Mouse (Mus musculus) fibroblast of lung, adult 2 months (primary cell): ENCODE results near the gene Krtcap2.
A peak's percentile ranks its signal among the peaks of the same experiment; 100 is the strongest.

Experiments
- DNase-seq: peaks from one replicate; pipeline ENCODE4 v3.0.0-alpha.2; 2011; ENCODE audit warnings: low read depth

Gene Krtcap2

DNA sequence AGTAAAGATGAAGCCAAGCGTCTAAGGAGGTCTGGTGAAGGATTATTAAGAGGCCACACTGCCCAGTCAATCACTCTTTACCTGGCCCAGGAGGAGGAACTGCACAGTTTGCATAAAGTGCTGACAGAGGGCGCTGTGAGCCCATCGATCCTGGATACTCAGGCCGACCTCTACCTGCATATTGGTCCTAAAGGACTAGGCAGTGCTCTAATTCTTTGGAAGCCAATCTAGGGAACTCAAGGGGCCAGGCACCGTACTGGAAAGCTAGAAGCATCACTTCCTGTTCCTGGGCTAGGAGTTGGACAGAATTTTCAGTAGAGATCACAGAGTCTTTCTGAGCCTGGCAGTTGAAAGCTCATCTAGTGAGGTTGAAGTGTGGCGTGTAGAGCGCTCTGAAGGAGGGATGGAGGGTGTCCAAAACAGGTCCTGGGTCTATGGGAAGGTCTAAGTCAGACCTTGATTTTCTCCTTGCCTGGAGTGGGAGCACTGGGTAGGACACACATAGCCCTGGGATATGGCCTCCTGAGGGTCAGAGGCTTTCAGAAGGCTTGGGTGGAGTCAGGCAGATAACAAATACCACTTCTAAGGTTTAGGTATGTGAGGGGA lies 4.8 kb downstream of the Krtcap2 start:
- DNase-seq: no peak

DNA sequence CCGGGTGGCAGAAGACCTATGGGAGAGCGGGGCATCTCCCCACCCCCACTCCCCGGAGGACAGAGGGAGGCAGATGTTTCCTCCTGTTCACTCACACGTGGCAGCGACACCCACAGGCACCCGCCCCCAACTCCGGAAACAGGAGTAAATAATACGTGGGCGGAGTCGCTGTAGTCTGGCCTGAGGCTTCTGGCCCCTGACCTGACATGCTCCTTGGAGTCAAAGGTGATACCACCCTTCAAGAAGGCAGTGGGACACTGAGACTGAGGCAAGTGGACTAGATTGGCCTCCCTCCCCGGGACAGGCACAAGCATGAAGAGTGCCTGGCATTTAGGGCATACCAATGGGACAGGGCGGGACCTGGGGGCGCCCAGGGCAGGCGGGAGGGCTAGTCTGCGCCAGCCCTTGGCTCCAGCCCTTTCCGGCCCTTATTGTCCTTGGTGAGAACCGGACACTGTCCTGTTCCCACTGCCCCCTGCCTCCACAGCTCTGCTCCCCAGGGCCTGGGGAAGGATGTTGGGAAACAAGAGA lies 5.7 kb downstream of the Krtcap2 start:
- DNase-seq: no peak

DNA sequence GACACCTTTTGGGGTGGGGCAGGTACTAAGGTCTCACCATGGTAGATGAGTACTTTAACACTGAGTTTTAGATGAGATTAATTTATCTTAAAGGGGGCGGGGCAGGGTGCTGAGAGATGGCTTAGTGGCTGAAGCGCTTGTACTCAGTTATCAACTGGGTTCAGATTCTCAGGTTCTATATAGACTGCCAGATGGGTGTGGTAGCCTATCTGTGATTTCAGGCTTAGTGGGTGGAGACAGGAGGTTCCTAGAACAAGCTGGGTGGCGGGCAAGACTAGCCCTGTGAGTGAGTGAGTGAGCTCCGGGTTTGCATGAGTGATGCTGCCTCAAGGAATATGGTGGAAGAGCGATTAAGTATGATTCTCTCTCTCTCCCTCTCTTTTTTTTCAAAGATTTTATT lies 9.2 kb downstream of the Krtcap2 start:
- no peak for DNase-seq

DNA sequence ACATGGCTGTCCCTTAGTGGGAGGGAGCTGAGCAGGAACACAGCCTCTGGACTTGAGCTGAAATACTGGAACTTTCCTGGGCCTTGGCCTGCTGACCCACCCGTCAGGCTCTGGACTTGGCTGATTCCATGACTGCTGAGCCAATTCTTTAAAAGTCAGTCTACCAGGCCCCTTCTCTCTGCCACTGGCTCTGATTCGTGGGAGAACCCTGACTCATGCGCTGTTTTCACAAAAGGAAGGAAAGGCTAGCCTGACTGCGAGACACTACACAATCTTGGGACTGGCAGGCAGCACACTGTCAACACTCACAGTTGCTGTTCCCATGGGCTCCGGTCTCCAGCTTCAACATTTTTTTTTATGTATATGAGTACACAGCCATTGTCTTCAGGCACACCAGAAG lies 10.4 kb downstream of the Krtcap2 start:
- peak; percentile 87 for DNase-seq

DNA sequence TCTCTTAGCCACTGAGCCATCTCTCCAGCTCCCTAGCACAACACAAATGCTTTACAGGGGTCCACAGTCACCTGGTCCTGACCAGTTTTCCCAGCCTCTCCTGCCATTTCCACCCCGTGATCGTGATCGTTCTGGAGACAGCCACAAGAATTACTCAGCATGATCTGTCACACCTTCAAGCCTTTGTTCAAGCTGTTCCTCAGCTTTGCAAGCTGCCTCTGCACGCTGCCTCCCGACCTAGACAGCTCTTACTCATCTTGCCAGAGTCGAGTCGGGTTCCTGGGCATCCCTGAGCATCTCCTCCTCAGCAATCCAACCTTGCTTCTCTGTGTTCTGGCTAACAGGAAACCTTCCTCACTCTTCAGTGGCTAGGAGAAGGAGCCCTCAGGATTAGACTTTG lies 13.3 kb downstream of the Krtcap2 start, which contains the start of gene Dpm3:
Dpm3 (plus strand) TSS at position 283 of the 400 bp plus-strand sequence.
- no peak for DNase-seq

DNA sequence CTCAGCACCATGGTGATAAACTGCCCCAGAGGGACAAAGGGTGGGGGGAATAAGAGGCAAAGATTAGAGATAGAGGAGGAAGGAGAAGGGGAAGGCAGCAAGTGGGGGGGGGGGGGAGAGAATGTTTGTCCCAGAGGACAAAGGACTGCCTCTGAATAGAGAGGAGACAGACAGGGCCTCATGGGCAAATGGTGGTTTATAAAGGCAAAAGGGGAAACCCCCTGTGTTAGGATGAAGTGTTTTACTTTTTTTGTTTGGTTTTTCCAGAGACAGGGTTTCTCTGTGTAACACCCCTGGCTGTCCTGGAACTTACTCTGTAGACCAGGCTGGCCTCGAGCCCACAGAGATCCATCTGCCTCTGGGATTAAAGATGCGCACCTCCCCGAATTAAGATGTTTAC lies 14.4 kb downstream of the Krtcap2 start:
- no peak for DNase-seq

DNA sequence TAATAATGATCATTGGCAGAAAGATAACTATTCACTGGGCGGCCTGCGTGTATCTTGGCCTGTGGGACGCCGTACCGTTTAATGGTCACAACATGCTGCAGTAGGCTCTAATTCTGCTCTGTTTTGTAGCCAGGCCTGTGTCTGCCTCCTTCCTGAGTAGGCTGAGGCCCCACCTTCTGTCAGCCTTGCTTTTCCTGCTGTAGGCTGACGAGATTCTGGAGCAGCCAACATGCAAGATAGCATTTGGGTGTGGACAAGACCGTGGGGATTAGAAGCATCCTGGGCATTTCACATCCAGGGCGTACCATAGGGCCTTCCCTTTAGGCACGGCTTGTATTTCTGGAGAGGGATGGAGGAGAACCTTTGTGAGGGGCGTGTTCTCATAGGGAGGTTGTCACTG lies 16.7 kb downstream of the Krtcap2 start:
- no peak for DNase-seq

DNA sequence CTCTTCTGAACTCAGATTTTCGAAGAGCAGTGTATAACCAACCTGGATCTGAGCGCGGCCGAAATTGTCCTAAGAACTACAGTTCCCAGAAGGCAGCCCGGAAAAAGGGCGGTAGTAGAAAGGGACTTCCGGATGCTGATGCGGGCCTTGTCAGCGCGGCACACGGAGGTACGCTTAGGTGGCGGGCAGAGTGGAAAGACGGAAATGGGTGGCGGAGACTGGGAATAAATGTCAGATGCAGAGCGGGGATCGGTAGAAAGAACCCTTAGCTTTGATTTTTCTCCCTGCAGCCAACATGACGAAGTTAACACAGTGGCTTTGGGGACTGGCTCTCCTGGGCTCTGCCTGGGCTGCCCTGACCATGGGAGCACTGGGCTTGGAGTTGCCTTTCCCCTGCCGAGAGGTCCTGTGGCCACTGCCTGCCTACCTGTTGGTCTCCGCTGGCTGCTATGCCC lies 20.7 kb downstream of the Krtcap2 start:
- no peak for DNase-seq

DNA sequence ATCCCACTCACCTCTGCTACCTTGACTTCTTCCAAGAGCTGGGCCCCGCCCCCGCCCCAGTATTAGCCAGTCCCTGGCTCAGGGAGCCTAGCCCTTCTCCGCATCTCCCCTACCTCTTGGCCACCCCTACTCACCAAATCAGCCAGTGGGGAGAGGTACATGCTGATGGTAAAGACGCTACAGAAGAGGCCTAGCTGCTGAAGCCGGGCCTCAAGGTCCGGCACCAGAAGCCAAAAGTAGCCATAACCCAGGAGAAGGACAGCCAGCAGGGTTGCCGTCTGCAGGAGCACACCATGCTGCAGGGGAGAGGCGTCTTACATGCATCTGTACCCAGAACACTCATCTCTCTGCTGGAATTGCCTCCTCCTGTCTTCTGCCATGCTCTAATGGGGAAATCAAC lies 23.1 kb downstream of the Krtcap2 start:
- no peak for DNase-seq

DNA sequence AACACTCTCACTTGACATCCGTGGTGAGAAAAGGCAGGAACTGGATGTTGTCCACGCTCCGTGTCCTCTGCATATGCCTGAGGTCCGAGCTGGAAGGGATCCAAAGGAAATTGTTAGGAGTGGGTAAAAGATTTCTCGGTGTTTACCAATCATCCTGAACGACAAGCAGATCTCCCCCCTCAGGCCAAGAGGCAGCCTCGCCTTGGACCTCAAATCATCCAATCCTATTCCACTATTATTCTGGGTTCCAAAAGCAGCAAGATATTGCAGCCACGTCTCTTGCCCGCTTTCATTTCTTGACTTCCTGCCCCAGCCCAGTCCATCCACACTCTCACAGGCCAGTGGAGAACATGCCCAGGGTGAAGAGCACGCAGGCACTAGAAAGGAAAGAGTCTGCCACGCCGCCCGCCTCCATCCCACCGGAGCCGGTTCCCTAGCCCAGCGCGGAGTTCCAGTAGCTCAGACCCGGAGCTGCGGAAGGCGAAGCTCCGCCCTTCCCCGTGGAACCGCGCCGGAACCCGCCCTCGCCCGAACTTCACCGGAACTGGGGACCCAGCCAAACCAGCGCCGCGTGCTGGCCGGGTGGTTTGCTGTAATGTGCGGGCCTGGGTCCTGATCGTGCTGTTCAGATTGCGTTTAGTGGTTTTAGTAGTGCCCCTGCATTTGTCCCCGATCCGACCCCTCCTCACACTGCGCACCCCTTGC lies 24.4 kb downstream of the Krtcap2 start, which contains the start of gene Slc50a1:
Slc50a1 (minus strand) TSS at position 520 of the 705 bp plus-strand sequence.
- DNase-seq: no peak

DNA sequence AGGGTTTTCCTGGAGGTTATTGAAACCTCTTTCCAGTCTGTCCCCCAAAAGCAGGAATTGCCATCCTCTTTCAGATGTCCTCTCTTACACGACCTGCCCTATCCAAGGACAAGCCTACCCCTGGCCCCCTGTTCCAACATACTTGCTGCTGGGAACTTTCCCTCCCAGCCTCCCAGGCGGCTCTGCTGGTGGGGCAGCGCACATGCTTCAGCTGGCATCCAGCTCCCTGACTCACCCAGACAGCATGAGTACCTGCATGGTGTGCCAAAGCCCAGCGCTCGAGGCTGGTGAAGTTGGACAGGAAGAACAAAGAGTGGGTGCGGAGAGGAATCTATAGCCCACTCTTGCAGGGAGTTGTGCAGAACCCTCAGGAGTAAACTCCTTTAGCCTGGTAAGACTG lies 25.1 kb downstream of the Krtcap2 start:
- DNase-seq: peak; percentile 90

DNA sequence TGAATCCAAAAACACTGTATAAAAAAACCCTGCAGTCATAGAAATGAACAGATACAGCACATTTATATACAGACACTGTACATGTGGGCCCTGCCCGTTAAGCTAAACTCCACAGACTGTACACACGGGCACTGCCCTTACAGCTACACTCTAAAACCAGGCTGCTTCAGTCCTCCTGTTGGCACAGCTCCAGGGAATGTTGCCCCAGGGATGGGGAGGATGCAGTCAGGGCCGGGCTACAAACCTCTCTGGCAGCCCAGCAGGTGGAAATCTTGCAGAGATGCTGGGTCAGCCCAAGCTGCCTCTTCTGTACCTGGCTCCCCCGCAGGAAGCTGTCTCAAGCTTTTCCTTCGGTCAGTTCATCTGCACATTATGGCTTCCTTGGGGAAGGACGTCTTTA lies 26.0 kb downstream of the Krtcap2 start:
- DNase-seq: no peak

DNA sequence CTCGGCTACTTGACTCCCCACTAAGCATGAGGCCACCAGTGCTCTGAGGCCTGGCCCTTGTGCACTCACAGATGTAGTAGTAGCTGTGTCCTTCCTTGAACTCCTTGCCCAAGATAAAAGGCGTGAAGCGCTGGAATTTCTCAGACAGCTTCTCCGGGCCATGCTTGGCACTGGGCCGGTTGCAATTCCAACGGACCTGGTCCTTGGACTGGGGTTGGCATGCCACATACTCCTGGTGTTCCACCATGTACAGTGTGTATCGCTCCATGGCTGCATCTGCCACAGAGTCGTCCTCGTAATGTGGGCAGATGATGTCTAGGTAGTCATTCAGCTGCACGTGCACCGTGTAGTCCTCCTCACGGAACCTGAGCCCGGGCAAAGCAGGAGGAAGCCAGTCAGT lies 30.3 kb downstream of the Krtcap2 start:
- DNase-seq: no peak

DNA sequence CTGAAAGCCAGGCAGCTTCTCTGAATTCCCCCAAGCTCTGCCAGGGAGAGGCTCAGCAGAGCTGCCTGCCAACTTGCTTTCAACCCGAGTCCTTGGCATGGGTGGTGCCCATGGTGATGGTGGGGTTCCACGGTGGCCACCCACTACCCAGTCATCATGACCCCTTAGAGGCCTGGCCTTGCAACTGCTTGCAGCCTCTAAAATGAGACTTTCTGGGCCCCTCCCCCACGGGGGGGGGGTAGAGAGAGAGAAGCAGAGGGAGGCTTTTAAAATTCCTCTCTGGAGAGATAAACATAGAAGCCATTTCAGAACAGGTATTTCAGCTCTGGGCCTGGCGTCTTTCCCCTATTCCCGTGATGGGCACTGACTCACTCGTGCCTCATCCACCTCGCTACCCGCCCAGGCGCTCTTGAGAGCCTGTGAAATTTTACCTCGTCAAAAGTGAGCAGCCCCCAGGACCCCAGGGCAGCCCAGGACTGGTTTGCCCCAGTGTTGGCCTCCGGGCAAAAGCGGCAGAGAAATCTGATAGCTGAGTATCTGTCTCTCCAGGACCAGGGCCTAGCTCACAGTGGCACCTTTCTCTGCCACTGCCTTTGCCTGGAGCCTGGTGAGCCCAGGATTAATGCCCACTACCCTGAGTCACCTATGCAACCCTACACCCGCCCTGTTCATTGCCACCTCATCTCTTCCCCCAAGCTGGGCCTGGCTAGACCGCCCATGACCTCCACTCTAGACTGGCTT lies 31.7 kb downstream of the Krtcap2 start:
- DNase-seq: no peak

DNA sequence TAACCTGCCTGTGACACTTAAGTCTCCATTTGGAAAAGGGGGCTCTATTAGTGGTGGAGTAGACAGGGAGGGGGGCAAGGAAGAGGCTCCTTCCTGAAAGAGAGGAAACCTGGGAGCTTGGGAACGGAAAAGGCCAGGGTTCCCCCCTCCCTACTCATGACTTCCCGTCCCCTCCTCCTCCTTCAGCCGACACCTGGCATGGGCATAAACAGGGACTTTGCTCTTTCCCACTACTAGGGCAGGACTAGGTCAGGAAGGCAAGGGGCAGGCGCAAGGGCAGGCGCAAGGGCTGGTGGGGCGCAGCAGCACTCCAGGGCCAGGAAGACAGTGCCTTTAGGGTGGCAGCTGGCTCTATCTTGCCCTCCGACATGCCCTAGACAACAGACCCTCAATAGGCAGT lies 32.3 kb downstream of the Krtcap2 start:
- no peak for DNase-seq

DNA sequence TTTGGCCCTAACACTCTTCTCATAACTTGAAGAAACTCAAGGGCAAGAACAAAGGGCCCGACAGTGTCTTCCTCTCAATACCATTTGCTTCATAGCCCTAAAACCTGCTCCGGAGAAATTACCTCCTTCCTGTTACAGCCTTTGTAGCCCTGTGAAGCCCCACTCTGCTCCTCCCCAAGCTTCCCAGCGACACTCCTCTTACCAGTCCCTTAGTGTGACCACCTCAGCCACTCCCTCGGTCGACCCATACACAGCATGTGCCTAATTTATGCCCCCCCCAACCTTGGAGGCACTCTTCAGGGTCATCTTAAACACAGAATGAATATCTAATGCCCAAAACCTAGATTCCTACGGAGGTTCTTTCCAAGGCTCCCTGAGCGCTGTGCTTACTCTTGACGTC lies 32.9 kb downstream of the Krtcap2 start:
- no peak for DNase-seq

DNA sequence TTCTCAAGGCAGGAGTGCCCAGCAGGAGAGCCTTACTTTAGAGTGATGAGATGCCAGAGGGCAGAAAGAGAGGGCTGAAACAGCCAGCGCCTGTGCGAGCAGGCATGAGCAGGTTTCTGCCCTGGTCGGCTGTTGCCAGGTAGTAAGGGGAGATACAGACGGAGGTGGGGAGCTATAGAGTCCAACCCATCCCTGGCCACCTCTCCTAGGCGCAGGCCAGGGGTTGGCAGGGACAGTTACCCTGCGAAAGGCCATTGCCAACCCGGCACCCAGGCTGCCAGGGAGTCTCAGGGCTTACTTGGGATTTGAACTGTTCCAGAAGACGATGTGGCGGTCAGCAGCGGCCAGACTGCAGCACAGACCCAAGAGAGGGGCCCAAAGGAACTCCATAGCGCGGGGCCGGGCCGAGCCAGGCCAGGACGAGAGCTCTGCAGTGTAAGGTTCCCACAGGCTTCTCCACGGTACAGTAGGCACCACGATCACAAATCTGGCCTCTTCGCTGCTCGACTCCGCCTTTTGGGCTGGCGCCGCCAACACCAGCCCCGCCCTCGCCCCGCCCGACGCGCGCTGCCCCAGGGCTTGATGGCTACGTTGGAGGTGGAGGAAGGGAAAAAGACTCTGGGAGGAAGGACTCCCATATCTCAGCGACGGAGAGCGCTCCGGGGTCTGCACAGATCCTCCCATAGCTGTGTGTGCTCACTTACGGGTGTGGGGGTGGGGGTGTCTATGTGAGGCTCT lies 33.6 kb downstream of the Krtcap2 start:
- DNase-seq: no peak

DNA sequence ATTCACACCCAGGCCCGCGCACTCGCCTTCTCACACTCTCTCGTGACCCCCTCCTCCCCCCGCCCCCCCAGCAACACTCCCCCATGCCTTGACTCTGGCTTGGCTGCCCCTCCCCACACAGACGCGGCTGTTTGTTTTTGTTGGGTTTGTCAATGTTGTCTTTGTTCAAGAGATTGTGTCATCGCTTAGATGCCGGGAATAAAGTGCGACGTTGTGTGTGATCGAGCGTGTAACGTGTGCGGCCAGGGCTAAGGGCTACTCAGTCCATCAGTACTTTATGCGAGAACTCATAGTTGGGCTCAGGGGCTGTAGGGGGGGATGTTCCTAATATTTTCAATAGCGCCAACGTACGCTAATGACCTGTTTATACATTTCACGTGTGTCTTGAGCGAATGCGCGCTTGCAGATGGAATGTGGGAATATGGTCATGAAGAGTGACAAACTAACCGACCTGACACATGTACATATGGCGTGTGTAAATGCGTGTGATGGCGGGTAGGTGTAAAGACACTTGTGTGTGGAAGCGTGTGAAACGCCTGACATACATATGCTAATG lies 34.4 kb downstream of the Krtcap2 start:
- no peak for DNase-seq

DNA sequence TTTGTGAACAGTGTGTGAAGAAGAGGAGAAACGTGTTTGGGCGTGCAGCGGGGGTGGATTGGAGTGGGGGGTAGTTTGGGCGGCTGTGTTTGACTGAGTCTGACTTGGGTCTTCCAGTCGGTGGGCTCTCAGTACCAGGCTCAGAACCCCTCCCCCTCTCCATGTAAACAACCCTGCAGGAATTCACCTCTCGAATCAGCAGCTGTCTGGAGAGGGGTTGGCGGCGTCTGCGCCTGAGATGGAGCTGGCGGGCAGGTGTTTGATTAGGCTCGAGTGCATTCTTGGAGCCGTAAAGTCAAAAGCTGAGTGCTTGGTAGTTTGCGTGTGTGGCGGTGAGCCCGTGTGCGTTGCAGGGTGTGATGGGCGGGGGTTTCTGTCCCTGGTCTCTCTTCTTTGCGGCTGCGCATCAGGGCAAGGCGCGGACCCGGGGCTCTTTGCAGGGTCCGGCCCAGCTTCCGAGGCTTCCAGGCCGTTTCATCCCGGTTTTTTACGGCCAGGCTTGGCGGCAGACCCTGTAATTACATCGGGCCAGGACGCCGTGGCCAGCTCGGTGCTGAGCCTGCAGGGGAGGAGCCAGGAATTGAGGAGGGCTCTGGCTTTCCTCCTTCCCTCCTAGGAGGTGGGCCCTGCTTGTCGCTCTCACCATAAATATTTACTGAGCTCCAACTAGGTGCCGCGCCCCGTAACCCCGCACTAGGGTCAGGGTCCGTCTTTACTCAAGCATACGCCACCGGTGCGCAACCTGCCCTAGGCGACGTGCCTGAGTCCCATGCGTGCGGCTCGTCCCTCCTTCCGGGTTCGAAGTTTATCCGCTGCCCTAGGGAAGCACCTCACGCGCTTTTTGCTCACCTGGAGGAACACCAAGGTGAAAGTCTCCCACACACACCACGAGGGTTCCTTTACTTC lies 35.1 kb downstream of the Krtcap2 start, which contains the start of gene Efna1:
Efna1 (minus strand) TSS at position 537 of the 906 bp plus-strand sequence.
- no peak for DNase-seq

DNA sequence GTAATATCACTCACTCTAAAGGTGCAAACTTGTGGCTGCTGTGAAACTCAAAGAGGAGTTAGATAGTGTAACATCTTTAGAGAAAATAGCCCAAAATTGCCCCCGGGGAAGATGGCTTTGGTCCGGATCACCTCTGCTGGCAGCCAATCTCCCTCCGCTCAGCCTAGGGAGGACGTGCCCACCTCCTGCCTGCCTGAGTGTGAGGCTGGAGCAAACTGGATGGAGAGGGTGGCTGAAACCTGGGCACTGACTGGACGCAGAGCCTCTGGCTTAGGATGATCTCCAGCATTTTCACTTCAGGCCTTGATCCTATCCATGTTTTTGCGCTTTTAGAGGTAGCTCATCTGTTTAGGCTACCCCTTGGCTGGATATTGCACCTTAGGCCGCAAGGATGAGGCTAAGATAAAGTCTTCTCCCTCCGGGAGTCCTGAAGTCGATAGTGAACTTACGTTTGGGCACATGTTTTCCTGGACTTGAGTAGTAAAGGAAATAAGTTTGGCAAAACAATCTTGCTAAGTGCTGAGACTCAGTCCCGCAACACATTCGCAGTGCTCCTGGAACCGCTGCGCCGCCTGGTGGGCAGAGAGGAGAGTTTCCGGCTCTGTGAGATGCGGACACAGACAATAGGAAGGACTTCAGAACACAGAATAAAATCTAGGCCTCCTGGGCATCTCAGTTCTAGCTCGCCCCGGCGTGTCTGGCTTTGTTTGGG lies 36.0 kb downstream of the Krtcap2 start:
- no peak for DNase-seq
